Mouse (Mus musculus) spleen, adult 2 months (tissue): ENCODE measurements around the gene Defb28. TPM values are rescaled to one million over a fixed set of nuclear protein-coding genes. Genes with fewer than 3 reads are reported as not detected.

Experiments
- DNase-seq, 2 experiments: peaks; one replicate each; pipeline versions ENCODE4 v3.0.0 to v3.0.0-alpha.2; 2012 to 2021; ENCODE audit warnings: low spot score in 2 of 2, low read depth in 1 of 2
- H3K27ac ChIP-seq: fragments of 200-500 bp; 2 replicates; pipeline ENCODE4 v1.5.1; 2012; ENCODE audit warnings: low read length, inconsistent platforms; ENCODE audit not compliant: insufficient read depth
- H3K27me3 ChIP-seq: fragments of 200-500 bp; 2 replicates; pipeline ENCODE4 v1.6.1; 2012; ENCODE audit warnings: mild to moderate bottlenecking, moderate library complexity, low read length, inconsistent platforms; ENCODE audit not compliant: control insufficient read depth, insufficient read depth
- H3K36me3 ChIP-seq: fragments of 200-500 bp; 2 replicates; pipeline ENCODE4 v1.6.1; 2012; ENCODE audit warnings: mild to moderate bottlenecking, low read length, inconsistent platforms; ENCODE audit not compliant: control insufficient read depth, insufficient read depth
- H3K4me1 ChIP-seq: fragments of 200-500 bp; 2 replicates; pipeline ENCODE4 v1.6.1; 2011; ENCODE audit warnings: inconsistent platforms; ENCODE audit not compliant: control insufficient read depth, insufficient read depth, insufficient read length
- H3K4me3 ChIP-seq: fragments of 200-500 bp; 2 replicates; pipeline ENCODE4 v1.5.1; 2011; ENCODE audit warnings: mild to moderate bottlenecking, inconsistent platforms; ENCODE audit not compliant: insufficient read depth, insufficient read length; ENCODE audit errors: extremely low read depth
- CTCF ChIP-seq: fragments of 200-500 bp; IDR thresholded peaks from 2 replicates; pipeline ENCODE4 v1.5.1; 2011; ENCODE audit warnings: mild to moderate bottlenecking, inconsistent platforms; ENCODE audit not compliant: insufficient read depth, insufficient read length, insufficient replicate concordance; ENCODE audit errors: extremely low read depth
- POLR2A ChIP-seq: fragments of 200-500 bp; IDR thresholded peaks from 2 replicates; pipeline ENCODE4 v1.6.1; 2011; ENCODE audit warnings: low read depth, low read length, inconsistent platforms
- WGBS: fragments of 180-500 bp; shearing (Covaris S2); methylation state at CpG from one replicate; pipeline ENCODE4 v1.1.7; 2018; 5-methylcytosine and 5-hydroxymethylcytosine counted together
- polyA plus RNA-seq: library from polyadenylated mRNA; depleted of rRNA; stranded (reverse); fragments of >200 nt; gene quantifications from 2 replicates; pipeline ENCODE4 v1.2.3, GENCODE M21; 2012

The Defb28 gene
- polyA plus RNA-seq, 1 experiment = not detected

DNA sequence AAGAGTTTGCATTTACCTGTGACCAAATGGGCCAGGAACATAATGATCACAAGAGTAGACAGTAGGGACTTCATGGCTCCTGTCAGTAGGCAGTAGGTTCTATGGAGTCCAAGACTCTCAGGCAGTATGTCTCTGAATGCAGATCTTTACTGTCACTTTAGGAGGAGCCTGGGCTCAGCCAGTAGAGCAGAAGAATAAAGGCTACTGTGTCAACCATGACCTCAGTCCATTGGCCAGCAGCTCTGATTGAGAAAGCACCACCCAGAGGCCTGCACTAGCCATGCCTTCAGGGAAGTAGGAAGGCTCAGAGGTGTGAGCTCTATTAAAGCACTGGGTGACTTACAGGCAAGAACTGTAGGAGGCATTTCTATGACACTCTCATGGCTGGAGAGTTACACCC is 28.0 kb upstream of the Defb28 start, which contains the start of gene Defb22:
Gene Defb22 (minus strand): TSS at position 101 of the 400 bp plus-strand sequence.
- no peaks in the 10 kb centered on the region; the same call in 1 of the 2 replicates for H3K27me3 ChIP-seq
- TF ChIP-seq POLR2A (no peak), CTCF (no peak)
- no peak within 1 kb of the TSS for H3K27ac ChIP-seq
- no peak within 1 kb of the TSS for H3K4me3 ChIP-seq
- no peaks in the 10 kb centered on the region for H3K36me3 ChIP-seq
- H3K4me1 ChIP-seq = no peaks in the 10 kb centered on the region
- no peak for DNase-seq

DNA sequence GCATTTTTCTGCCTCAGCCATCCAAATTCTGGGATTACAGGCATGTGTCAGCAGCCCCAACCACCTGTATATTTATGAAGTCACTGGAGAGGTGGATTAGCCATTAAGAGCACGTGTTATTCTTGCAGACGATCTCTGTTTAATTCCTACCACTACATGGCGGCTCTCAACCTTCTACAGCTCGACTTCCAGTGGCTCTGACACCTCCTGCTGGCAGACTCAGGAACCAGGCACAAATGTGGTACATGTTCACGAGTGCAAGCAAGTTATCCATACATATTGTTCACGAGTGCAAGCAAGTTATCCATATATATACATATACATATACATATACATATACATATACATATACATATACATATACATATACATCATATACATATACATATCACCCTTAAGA is 24.9 kb upstream of the Defb28 start:
- H3K36me3 ChIP-seq = no peaks in the 10 kb centered on the region
- no peak for TF ChIP-seq POLR2A
- TF ChIP-seq CTCF = no peak
- WGBS = 85% methylated on average over 6 of the region's 6 CpGs

DNA sequence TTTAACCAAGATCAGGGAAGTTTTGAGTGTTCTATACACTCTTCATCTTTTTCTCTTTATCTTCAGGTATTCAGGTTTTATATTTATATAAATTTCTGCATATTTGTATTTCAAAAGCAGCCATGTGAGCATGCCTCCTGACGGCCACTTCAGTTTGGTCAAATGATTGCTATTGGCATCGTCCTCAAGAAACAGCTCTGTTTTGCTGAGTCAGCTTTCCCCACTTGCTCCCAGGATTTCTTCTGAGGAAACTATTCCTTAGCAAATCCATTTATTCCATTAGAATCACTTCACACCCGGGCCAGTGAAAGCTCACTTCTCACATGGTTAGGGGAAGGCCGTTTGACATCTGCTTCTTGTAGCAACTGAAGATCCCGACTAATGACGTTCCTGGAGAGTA is 20.0 kb upstream of the Defb28 start:
- TF ChIP-seq POLR2A = no peak
- TF ChIP-seq CTCF = no peak
- no peaks in the 10 kb centered on the region for H3K36me3 ChIP-seq
- no peak overlapping the region for H3K27ac ChIP-seq
- H3K4me1 ChIP-seq = no peaks in the 10 kb centered on the region
- H3K27me3 ChIP-seq = no peaks in the 10 kb centered on the region
- WGBS = 86% methylated on average over 6 of the region's 6 CpGs
- no peak for DNase-seq
- no peak overlapping the region for H3K4me3 ChIP-seq

More for the DNA sequence above, 24.9 kb upstream of the Defb28 start:
- Histone ChIP-seq H3K4me3 (no peak overlapping the region), H3K4me1 (no peaks in the 10 kb centered on the region), H3K27ac (no peak overlapping the region), H3K27me3 (no peaks in the 10 kb centered on the region; the same call in 1 of the 2 replicates)
- no peak for DNase-seq

DNA sequence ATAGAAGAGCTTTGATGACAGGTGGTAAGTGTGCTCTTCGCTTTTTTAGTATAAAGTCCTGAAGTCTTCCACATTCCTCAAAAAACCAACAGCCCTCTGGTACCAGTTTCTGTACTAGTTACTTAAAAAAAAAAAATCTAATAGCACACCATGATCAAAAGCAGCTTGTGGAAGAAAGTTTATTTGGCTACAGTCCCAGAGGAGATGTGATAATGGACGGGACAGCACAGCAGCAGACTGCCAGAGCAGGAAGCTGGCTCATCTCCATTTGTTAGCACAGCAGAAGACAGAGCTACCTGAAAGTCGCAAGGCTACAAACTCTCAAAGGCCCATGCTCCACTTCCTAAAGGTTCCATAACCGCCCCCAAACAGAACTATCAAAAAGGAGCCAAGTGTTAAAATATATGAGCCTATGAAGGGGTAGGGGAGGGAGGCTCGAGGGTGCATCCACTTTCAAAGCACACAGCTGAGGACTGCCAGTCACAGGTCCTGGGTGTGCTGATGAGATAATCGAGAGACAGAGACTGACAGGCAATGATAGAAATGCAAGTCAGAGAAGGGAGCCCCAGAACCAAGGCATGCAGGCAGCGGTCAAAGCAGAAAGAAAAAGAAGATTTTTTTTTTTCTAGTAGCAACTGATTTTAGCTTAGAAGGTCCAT is 17.7 kb upstream of the Defb28 start:
- H3K27me3 ChIP-seq = no peaks in the 10 kb centered on the region
- H3K4me3 ChIP-seq = no peak overlapping the region
- TF ChIP-seq CTCF (no peak), POLR2A (no peak)
- WGBS = 75% methylated on average over 7 of the region's 7 CpGs
- H3K4me1 ChIP-seq = no peaks in the 10 kb centered on the region
- no peak for DNase-seq
- H3K27ac ChIP-seq = no peak overlapping the region
- no peaks in the 10 kb centered on the region for H3K36me3 ChIP-seq

DNA sequence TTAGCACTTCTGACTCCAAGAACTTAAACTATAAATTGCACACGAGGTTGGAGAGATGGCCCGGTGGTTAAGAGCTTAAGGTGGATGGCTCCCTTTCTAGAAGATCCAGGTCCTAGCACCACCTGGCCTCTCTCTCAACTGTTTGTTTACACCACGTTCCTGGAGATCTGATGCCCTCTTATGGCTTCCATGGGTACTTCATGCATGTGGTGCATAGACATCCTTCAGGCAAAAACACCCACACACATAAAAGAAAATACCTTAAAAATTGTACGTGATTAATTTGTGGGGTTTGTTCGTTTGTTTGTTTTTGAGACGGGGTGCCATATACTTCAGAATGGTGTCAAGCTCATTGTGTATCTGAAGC is 17.2 kb upstream of the Defb28 start:
- no peak overlapping the region for H3K4me3 ChIP-seq
- no peak for TF ChIP-seq POLR2A
- TF ChIP-seq CTCF = no peak
- no peak for DNase-seq
- H3K27me3 ChIP-seq = no peaks in the 10 kb centered on the region
- H3K27ac ChIP-seq = no peak overlapping the region
- H3K4me1 ChIP-seq = no peaks in the 10 kb centered on the region
- WGBS = 83% methylated on average over 6 of the region's 6 CpGs
- H3K36me3 ChIP-seq = no peaks in the 10 kb centered on the region

DNA sequence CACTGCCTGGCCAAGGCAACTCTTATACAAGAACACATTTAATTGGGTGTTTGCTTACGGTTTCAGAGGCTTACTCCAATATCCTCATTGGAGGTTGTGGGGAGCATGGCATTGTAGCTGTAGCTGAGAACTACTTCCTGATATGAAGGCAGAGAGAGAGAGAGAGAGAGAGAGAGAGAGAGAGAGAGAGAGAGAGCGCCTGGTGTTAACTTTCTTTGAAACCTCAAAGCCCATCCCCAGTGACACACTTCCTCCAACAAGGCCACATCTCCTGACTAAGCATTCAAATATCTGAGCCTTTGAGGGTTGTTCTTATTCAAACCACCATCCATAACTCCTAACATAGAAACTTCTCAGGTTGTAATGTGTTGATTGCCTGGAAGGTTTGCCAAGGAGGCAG is 14.1 kb upstream of the Defb28 start:
- Histone ChIP-seq H3K4me1 (no peaks in the 10 kb centered on the region), H3K4me3 (no peak overlapping the region), H3K27me3 (no peaks in the 10 kb centered on the region), H3K27ac (no peak overlapping the region), H3K36me3 (no peaks in the 10 kb centered on the region)
- WGBS = 55% methylated on average over 2 of the region's 2 CpGs
- DNase-seq = no peak
- no peak for TF ChIP-seq POLR2A
- TF ChIP-seq CTCF = no peak

DNA sequence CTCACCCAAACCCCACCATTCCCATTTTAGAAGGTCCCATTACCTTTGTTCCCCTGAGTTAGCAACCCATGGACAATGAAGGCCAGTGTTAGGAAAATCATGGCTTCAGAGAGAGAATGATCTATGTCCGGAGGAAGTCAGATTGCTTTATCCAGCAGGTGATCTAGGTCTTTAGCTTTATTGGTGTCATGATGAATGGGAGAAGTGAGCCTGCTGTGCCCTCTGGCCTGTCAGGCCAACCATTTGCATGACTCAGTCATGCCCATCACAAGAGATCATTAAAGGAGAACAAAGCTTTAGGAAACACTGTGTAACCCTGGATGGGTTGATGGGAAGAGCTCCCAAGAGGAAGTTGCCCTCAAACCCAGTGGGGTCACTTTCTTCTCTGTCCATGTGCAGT is 6.5 kb upstream of the Defb28 start, which contains the start of gene Defb26:
Gene Defb26 (minus strand): TSS at position 101 of the 400 bp plus-strand sequence.
- WGBS = 80% methylated on average over 1 of the region's 1 CpGs
- no peak within 1 kb of the TSS for H3K4me3 ChIP-seq
- no peak for DNase-seq
- H3K4me1 ChIP-seq = no peaks in the 10 kb centered on the region
- TF ChIP-seq CTCF = no peak
- TF ChIP-seq POLR2A = no peak
- no peaks in the 10 kb centered on the region for H3K36me3 ChIP-seq
- no peak within 1 kb of the TSS for H3K27ac ChIP-seq
- H3K27me3 ChIP-seq = no peaks in the 10 kb centered on the region
